Mouse (Mus musculus) heart, postnatal 0 days (tissue): ENCODE data around the gene Olfr815. TPM values are rescaled to one million over a fixed set of nuclear protein-coding genes. Genes with fewer than 3 reads are reported as not detected.

Experiments used
- ATAC-seq: fragments of 200-750 bp; cut with Nextera tagmentation; 2 replicates; pipeline ENCODE4 v1.8.0; 2017; ENCODE audit warnings: low read depth, moderate number of reproducible peaks, moderate library complexity; ENCODE audit not compliant: insufficient read depth
- DNase-seq: peaks from one replicate; pipeline ENCODE4 v3.0.0-alpha.2; 2016; ENCODE audit warnings: low spot score
- H3K27ac ChIP-seq: fragments of 300-500 bp; sonication (generic); 2 replicates; pipeline ENCODE4 v1.5.1; 2014; ENCODE audit warnings: low read depth, mild to moderate bottlenecking
- H3K27me3 ChIP-seq: fragments of 300-500 bp; sonication (generic); 2 replicates; pipeline ENCODE4 v1.6.1; 2014; ENCODE audit warnings: low read length, mixed read lengths; ENCODE audit not compliant: control insufficient read depth, insufficient read depth
- H3K36me3 ChIP-seq: fragments of 300-500 bp; sonication (generic); replicated peaks from 2 replicates; pipeline ENCODE4 v1.6.1; 2014; ENCODE audit warnings: low read length, mixed read lengths; ENCODE audit not compliant: control insufficient read depth, insufficient read depth
- H3K4me1 ChIP-seq: fragments of 300-500 bp; sonication (generic); 2 replicates; pipeline ENCODE4 v1.6.1; 2014; ENCODE audit warnings: antibody characterized with exemption; ENCODE audit not compliant: control insufficient read depth, insufficient read depth
- H3K4me2 ChIP-seq: fragments of 300-500 bp; sonication (generic); 2 replicates; pipeline ENCODE4 v1.6.1; 2014; ENCODE audit warnings: low read depth, mild to moderate bottlenecking, low read length, moderate library complexity
- H3K4me3 ChIP-seq: fragments of 300-500 bp; sonication (generic); 2 replicates; pipeline ENCODE4 v1.5.1; 2014; ENCODE audit warnings: low read depth, low read length
- H3K9ac ChIP-seq: fragments of 300-500 bp; sonication (generic); replicated peaks from 2 replicates; pipeline ENCODE4 v1.6.1; 2014; ENCODE audit warnings: low read depth, low read length, mixed read lengths
- H3K9me3 ChIP-seq: fragments of 300-500 bp; sonication (generic); replicated peaks from 2 replicates; pipeline ENCODE4 v1.6.1; 2016; ENCODE audit warnings: low read length; ENCODE audit not compliant: control insufficient read depth
- CTCF ChIP-seq: IDR thresholded peaks from 2 replicates; pipeline ENCODE4 v1.5.1; 2016; ENCODE audit warnings: antibody characterized with exemption, control low read depth, low read depth
- EP300 ChIP-seq: IDR thresholded peaks from 2 replicates; pipeline ENCODE4 v1.6.1; 2016; ENCODE audit warnings: antibody characterized with exemption, low read depth
- polyA plus RNA-seq: library from polyadenylated mRNA; unstranded; fragments of >200 nt; fragmentation: Nextera tagmentation; extraction: Ambion mirVana; gene quantifications from 2 replicates; pipeline ENCODE4 v1.2.1, GENCODE M21; 2015
- total RNA-seq: library from RNA; depleted of rRNA; stranded (reverse); fragments of >200 nt; gene quantifications from 2 replicates; pipeline ENCODE4 v1.2.3, GENCODE M21; 2014; ENCODE audit warnings: low replicate concordance; rRNA removed

Olfr815 gene
- total and polyA plus RNA-seq, 2 experiments from 2014 or later: not detected

DNA sequence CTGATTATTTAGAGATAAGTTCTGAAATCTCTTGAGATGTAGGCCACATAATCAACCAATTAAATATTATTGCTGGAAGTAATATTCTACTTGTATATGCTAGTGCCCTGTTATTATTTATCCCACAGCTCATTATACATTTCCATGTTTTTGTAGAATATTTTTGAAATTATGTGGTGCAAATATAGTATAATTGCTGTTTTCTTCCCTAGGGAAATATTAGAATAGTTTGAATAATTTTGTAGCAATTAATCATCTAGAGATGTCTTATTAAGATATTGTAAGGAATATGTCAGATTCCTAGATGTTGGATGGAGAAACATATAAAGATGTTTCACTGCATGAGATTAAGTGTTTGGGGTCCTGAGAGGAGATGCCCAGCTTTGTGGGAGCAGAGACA, 50.6 kb downstream of the Olfr815 start, which contains the start of gene Olfr813:
Gene Olfr813, plus strand, starts transcription at position 301 of the 400 bp plus-strand sequence.
- Histone ChIP-seq H3K27ac (no peak within 1 kb of the TSS), H3K9ac (no peak within 1 kb of the TSS), H3K27me3 (no peaks in the 10 kb centered on the region), H3K36me3 (no peaks in the 10 kb centered on the region), H3K9me3 (no peaks in the 10 kb centered on the region), H3K4me3 (no peak within 1 kb of the TSS), H3K4me2 (no peak within 1 kb of the TSS), H3K4me1 (no peaks in the 10 kb centered on the region)
- no peak for ATAC-seq
- TF ChIP-seq EP300 (no peak), CTCF (no peak)
- no peak for DNase-seq

Other genes starting within 250 kb of the Olfr815 start
- not detected in 2 replicates for gene Olfr800, start 248.2 kb downstream of the Olfr815 start, total RNA-seq
- not detected in 2 replicates for gene Olfr800, start 248.2 kb downstream of the Olfr815 start, polyA plus RNA-seq
- not detected in 2 replicates for gene Olfr801, start 232.0 kb downstream of the Olfr815 start, total RNA-seq
- not detected in 2 replicates for gene Olfr801, start 232.0 kb downstream of the Olfr815 start, polyA plus RNA-seq
- not detected in 2 replicates for gene Olfr802, start 217.7 kb downstream of the Olfr815 start, total RNA-seq
- not detected in 2 replicates for gene Olfr802, start 217.7 kb downstream of the Olfr815 start, polyA plus RNA-seq
- not detected in 2 replicates for gene Olfr803, start 211.6 kb downstream of the Olfr815 start, total RNA-seq
- not detected in 2 replicates for gene Olfr803, start 211.6 kb downstream of the Olfr815 start, polyA plus RNA-seq
- not detected in 2 replicates for gene Olfr804, start 202.7 kb downstream of the Olfr815 start, total RNA-seq
- not detected in 2 replicates for gene Olfr804, start 202.7 kb downstream of the Olfr815 start, polyA plus RNA-seq
- gene Olfr805, start 176.5 kb downstream of the Olfr815 start, total RNA-seq: not detected in 2 replicates
- gene Olfr805, start 176.5 kb downstream of the Olfr815 start, polyA plus RNA-seq: not detected in 2 replicates
- gene Olfr806, start 163.9 kb downstream of the Olfr815 start, total RNA-seq: not detected in 2 replicates
- gene Olfr806, start 163.9 kb downstream of the Olfr815 start, polyA plus RNA-seq: not detected in 2 replicates
- not detected in 2 replicates for gene Olfr807, start 148.1 kb downstream of the Olfr815 start, total RNA-seq
- not detected in 2 replicates for gene Olfr807, start 148.1 kb downstream of the Olfr815 start, polyA plus RNA-seq
- not detected in 2 replicates for gene Olfr808, start 140.4 kb downstream of the Olfr815 start, total RNA-seq
- not detected in 2 replicates for gene Olfr808, start 140.4 kb downstream of the Olfr815 start, polyA plus RNA-seq
- gene Olfr809, start 131.2 kb downstream of the Olfr815 start, total RNA-seq: not detected in 2 replicates
- not detected in 2 replicates for gene Olfr809, start 131.2 kb downstream of the Olfr815 start, polyA plus RNA-seq
- not detected in 2 replicates for gene Olfr810, start 111.0 kb downstream of the Olfr815 start, total RNA-seq
- gene Olfr810, start 111.0 kb downstream of the Olfr815 start, polyA plus RNA-seq: not detected in 2 replicates
- not detected in 2 replicates for gene Olfr811, start 101.5 kb downstream of the Olfr815 start, total RNA-seq
- not detected in 2 replicates for gene Olfr811, start 101.5 kb downstream of the Olfr815 start, polyA plus RNA-seq
- not detected in 2 replicates for gene Olfr812, start 59.8 kb downstream of the Olfr815 start, total RNA-seq
- not detected in 2 replicates for gene Olfr812, start 59.8 kb downstream of the Olfr815 start, polyA plus RNA-seq
- not detected in 2 replicates for gene Olfr813, start 50.5 kb downstream of the Olfr815 start, total RNA-seq
- not detected in 2 replicates for gene Olfr813, start 50.5 kb downstream of the Olfr815 start, polyA plus RNA-seq
- not detected in 2 replicates for gene Olfr814, start 26.0 kb downstream of the Olfr815 start, total RNA-seq
- gene Olfr814, start 26.0 kb downstream of the Olfr815 start, polyA plus RNA-seq: not detected in 2 replicates
- gene Olfr816, start 9.7 kb upstream of the Olfr815 start, total RNA-seq: not detected in 2 replicates
- gene Olfr816, start 9.7 kb upstream of the Olfr815 start, polyA plus RNA-seq: not detected in 2 replicates
- not detected in 2 replicates for gene Olfr818, start 43.2 kb upstream of the Olfr815 start, total RNA-seq
- not detected in 2 replicates for gene Olfr818, start 43.2 kb upstream of the Olfr815 start, polyA plus RNA-seq
- not detected in 2 replicates for gene Olfr819, start 61.4 kb upstream of the Olfr815 start, total RNA-seq
- not detected in 2 replicates for gene Olfr819, start 61.4 kb upstream of the Olfr815 start, polyA plus RNA-seq
- gene Olfr247, start 70.3 kb upstream of the Olfr815 start, total RNA-seq: not detected in 2 replicates
- gene Olfr247, start 70.3 kb upstream of the Olfr815 start, polyA plus RNA-seq: not detected in 2 replicates
- gene Gm10310, start 79.2 kb upstream of the Olfr815 start, total RNA-seq: not detected in 2 replicates
- gene Gm10310, start 79.2 kb upstream of the Olfr815 start, polyA plus RNA-seq: not detected in 2 replicates
- not detected in 2 replicates for gene Olfr820, start 106.8 kb upstream of the Olfr815 start, total RNA-seq
- gene Olfr820, start 106.8 kb upstream of the Olfr815 start, polyA plus RNA-seq: not detected in 2 replicates
- not detected in 2 replicates for gene Olfr821, start 124.5 kb upstream of the Olfr815 start, total RNA-seq
- gene Olfr821, start 124.5 kb upstream of the Olfr815 start, polyA plus RNA-seq: not detected in 2 replicates
- gene Olfr822, start 165.3 kb upstream of the Olfr815 start, total RNA-seq: not detected in 2 replicates
- gene Olfr822, start 165.3 kb upstream of the Olfr815 start, polyA plus RNA-seq: not detected in 2 replicates
- gene Olfr823, start 209.5 kb upstream of the Olfr815 start, total RNA-seq: not detected in 2 replicates
- gene Olfr823, start 209.5 kb upstream of the Olfr815 start, polyA plus RNA-seq: not detected in 2 replicates
- gene Olfr824, start 224.1 kb upstream of the Olfr815 start, total RNA-seq: not detected in 2 replicates
- gene Olfr824, start 224.1 kb upstream of the Olfr815 start, polyA plus RNA-seq: not detected in 2 replicates